Mouse (Mus musculus) telencephalon, adult 2 months (tissue): Measurements from ENCODE around the gene Phactr3.

ENCODE experiments used
- DNase-seq: peaks from one replicate; pipeline ENCODE4 v3.0.0-alpha.2; 2011; ENCODE audit warnings: low read depth, low spot score

Gene Phactr3

DNA sequence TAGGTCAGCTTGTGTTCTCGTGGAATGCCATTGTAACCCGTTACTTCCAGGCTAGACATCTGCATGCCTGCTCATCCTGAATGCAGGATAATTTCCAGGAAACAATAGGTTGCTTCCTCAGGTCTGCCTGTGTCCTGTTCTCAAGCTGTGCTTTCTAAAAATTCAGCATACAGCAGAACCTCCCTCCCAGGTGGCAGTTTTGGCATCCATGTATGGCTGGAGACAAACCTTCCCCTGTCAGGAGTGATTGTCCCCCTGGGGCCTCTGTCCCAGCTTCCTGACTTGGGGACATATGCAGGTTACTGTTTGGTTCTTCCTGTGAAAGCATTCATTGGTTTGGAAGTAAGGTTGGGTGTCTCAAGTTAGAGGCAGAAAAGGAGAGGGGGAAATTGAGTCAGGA, 74.7 kb downstream of the Phactr3 start:
- no peak for DNase-seq

GRCm38 (mm10) chr2:178194908-178195307, 76.1 kb downstream of the Phactr3 start:
- no peak for DNase-seq

DNA sequence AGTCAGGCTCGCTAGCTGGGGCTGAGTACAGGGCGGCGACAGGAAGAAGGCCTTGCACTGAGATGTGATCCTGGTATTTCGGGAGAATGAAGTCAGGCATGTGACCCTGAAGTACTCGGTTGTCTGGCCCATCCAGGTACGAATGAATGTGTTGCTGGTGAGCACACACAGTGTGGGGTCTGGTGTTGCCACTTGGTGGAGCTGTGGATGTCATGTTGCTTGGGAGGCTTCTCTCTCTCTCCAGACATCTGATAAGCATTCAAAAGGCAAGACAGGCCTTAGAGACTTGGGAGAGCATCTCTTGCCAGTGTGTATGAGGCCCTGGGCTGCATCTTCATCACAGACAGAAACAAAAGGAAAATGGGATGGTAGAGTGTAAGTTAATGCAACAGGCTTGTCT, 77.3 kb downstream of the Phactr3 start:
- no peak for DNase-seq

DNA sequence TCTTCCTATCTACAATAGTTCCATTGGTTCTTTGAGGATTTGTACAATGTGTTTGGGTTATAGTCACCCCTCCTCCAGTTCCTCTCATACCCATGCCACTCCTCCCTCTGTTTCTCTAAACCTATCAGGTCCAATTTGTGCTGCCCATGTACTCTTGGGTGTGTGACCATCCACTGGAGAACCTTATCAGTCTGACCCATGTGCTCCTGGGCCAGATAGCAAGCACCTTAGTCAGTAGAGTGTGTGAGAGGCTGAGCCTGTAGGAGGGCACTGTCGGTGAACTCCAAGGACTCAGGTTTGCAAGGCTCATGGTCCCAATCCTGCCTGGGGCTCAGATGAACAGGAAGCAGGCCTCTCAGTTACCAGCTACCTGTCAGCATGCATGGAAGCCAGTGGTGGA, 78.8 kb downstream of the Phactr3 start:
- DNase-seq = no peak

GRCm38 (mm10) chr2:178204455-178204854, 85.7 kb downstream of the Phactr3 start:
- peak; percentile 90 for DNase-seq

GRCm38 (mm10) chr2:178208186-178208600, 89.4 kb downstream of the Phactr3 start:
- no peak for DNase-seq

- DNase-seq = no peak
Observed at GRCm38 (mm10) chr2:178213826-178214225, 95.1 kb downstream of the Phactr3 start.

DNA sequence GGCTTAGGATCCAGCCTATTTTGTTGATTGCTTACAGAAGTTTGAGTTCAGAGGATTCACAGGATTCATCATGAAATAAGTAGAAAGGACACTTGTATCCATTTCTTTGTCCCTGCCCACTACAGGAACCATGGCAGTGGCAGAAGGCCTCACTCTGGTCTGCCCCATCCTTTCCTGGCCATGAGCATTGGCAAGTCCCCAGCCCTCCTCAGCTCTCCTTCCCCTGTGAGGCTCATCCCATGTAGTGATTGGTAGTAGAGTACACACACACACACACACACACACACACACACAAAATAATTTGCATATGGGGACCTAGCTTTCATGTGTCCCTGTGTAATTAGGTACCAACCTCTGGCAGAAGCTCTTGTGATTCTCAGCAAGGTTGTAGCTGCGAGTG, 95.8 kb downstream of the Phactr3 start:
- DNase-seq = no peak

DNA sequence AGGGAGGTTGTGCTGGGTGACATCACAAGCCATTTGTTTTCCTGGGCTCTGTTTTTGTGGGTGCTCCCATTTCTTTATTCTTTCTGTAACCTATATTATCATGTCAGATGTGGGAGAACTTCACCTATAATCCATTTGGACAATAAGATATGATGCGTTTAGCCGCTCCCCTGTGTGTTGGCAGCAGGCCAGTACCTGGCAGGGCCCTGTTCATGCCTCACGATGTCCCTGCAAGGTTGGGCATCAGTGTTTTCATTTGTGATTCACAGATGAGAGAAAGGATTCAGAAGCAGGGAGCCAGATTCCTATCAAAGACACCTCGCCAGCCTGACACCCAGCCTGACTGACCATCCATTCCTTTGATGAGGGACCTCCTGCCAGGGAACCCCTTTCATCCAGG, 99.7 kb downstream of the Phactr3 start:
- no peak for DNase-seq

DNA sequence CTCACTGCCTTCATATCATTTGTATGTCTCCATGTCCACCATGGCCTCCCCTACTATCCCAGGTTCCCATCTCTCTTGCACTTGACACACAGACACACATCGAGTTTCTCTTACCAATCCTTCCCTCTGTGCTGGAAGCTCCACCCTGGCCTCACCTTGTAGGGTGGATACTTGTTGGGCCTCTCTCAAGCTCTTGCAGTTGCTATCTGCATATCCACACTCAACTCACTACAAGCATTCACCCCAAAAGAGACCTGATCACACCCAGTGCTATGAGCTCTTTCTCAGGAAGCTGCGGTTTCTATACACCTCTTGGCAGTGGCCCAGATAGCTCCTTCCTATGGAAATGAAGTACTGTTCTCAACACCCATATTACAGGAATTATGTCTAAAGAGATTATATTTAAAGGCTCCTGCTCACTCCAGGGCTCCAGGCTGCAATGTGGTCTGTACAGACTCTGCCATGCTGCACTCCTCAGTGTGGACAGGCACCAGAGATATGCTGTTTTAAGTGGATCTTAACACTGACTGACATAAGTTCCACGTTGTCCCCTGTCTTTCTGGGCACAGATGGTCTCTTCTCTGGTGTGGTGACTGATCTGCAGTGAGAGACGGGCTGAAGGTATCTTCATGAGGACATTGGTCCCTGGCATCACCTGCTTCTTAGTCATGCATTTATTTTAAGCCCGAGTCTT, 100.8 kb downstream of the Phactr3 start:
- no peak for DNase-seq

- DNase-seq = peak; percentile 71
Observed at GRCm38 (mm10) chr2:178220148-178220717, 101.5 kb downstream of the Phactr3 start.

DNA sequence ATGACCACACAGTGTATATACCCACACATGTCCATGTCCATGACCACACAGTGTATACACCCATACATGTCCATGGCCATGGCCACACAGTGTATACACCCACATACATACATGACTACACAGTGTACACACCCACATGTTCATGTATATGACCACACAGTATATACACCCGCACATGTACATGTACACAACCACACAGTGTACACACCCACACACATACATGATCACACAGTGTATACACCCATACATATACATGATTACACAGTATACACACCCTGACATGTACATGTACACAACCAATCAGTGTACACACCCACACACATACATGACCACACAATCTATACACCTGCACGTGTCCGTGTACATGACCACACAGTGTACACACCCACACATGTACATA, 102.2 kb downstream of the Phactr3 start:
- DNase-seq = no peak

GRCm38 (mm10) chr2:178229231-178229630, 110.5 kb downstream of the Phactr3 start:
- no peak for DNase-seq

DNA sequence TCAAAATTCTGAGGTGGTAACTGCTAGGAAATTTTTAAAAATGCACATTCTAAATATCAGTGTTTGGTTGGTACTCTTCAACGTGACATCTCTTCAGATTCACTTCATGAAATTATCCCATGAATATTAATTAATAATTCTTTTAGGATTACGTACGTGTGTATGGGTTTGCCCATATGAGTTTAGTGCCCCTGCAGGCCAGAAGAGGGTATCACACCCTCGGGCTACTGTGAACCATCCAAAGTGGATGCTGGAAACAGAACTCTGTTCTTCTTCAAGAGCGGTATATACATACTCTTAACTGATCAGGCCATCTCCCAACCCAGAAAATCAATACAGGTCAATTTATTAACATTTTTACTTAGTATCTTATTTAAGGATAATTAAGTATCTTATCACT, 114.7 kb downstream of the Phactr3 start:
- no peak for DNase-seq

DNA sequence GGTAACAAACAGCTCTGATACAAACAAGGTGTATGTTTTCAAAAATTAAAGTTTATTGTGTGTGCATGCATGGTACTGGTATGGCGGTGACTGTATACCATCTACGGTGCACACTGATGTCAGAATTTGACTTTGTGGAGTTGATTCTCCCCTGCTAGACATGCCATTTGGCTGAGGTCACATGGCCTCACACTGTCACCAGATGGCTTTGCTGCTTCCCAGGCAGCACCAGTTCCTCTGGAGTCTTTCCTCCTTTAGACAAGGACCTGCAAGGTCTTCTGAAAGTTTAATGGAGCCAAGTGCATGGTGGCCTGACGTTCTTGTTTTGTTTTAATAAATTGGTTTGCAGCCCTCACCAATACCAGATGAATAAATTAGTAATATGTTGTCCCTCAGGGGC, 118.3 kb downstream of the Phactr3 start:
- no peak for DNase-seq

GRCm38 (mm10) chr2:178238503-178238902, 119.7 kb downstream of the Phactr3 start:
- no peak for DNase-seq

- no peak for DNase-seq
Observed at GRCm38 (mm10) chr2:178240886-178241285, 122.1 kb downstream of the Phactr3 start.

DNA sequence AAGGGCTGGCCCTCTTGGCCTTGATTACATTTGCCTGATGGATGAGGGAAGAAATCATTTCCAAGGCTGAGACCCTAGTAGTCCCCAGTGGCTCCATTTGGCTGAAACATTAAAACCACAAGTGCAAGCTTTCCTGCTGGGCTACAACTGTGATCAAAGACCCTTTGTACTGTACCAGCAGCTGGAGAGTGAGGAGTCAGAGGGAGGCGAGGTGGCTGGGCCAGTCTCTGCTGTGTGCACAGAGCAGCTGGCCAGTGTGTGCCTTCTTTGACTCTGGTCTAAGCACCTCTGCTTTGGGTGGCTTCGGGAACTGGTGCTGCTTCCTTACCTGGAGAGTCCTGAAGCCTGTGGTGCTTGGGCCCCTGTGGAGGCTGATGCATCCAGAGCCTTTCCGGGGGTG, 122.6 kb downstream of the Phactr3 start:
- no peak for DNase-seq

GRCm38 (mm10) chr2:178242996-178243395, 124.2 kb downstream of the Phactr3 start:
- no peak for DNase-seq

DNA sequence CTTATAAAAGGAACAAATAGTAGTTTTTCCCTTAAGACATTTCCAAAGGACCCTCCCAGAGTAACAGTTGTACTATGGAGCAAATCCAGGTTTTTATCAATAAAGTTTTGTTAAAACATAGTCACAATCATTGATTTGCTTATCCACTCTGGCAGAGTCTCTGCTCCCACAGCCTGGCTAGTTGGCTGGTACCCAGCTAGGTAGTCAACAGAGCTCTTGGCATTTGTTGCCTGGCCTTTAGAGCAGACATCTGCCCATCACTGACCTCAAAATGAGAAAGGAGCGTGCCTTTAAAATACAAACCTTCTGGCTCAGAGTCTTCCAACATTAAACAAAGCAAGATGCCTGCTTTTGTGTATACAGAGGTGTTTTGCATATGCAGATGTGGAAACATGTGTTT, 126.1 kb downstream of the Phactr3 start:
- DNase-seq = no peak

GRCm38 (mm10) chr2:178245841-178246240, 127.1 kb downstream of the Phactr3 start:
- DNase-seq = no peak

DNA sequence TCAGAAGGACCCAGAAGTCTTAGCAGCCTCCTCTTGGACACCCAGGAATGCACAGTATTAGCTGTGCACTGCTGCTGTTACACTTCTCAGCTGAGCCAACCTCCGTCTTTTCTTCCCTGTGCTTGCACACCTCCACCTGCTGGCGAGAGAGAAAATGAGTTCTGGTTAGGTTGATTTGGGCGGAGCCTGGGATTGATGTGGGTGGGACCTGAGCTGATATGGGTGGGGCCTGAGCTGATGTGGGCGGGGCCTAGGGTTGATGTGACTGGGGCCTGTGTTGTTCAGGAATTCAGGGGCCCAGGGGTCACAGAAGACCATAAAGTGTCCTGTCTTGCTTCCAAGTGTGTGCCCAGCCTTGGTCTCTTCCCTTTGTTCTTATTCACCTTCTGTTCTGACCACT, 128.0 kb downstream of the Phactr3 start:
- no peak for DNase-seq

DNA sequence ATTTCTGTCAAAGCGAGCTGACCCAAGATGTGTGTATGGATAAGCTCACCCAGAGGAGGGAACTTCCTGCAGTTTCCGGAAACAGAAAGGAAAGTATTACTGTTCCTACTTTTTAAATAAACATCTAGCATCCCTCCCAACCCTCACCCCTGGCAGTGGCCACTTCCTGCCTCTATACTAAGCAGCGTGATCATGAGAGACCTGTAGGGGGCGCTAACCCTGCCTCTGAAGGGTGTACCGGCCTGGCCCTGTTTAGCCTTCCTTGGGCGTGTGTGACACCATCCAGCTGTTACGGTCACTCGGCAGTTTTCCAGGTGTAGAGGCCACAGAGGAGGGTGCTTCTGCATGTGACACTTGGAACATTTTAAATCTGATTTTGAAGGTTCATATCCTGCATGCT, 128.5 kb downstream of the Phactr3 start:
- no peak for DNase-seq
